Mouse (Mus musculus) bone marrow, adult 2 months (tissue): ENCODE measurements around the gene Klf2.

Experiments
- CTCF ChIP-seq: fragments of 200-500 bp; IDR thresholded peaks from 2 replicates; pipeline ENCODE4 v1.5.1; 2011; ENCODE audit warnings: low read length, control low read depth; ENCODE audit not compliant: control insufficient read depth, insufficient read depth
- POLR2A ChIP-seq: fragments of 200-500 bp; IDR thresholded peaks from 2 replicates; pipeline ENCODE4 v1.6.1; 2011; ENCODE audit warnings: low read depth, mild to moderate bottlenecking, control low read depth, low read length, borderline replicate concordance; ENCODE audit not compliant: control insufficient read depth

- TF ChIP-seq CTCF (no peak), POLR2A (no peak)
These were observed 12.1 kb downstream of the Klf2 start for GRCm38 (mm10) chr8:72330806-72331516.
